Mouse (Mus musculus): ENCODE data around the gene Gtf3c1.

- TF ChIP-seq POLR2A (IDR thresholded peaks at IDR 0.05; ENCODE audit: control insufficient read depth, extremely low read depth, insufficient read depth, low read length, poor library complexity) (no peak), CTCF (IDR thresholded peaks at IDR 0.05; ENCODE audit: borderline replicate concordance, control insufficient read depth, extremely low read depth, insufficient read depth, low read length, poor library complexity) (no peak)
Observed at GRCm38 (mm10) chr7:125733791-125734190, 26.2 kb upstream of the Gtf3c1 start.
